Mouse (Mus musculus) CD4-positive, CD25-positive, alpha-beta regulatory T cell, adult 2 months (primary cell): ENCODE results near the gene Mast4.

Source experiments
- DNase-seq: peaks from one replicate; pipeline ENCODE4 v3.0.0-alpha.2; 2012; ENCODE audit warnings: low read depth, low spot score

Mast4 gene

GRCm38 (mm10) chr13:102811129-102811832 lies 523.0 kb downstream of the Mast4 start:
- DNase-seq, result no peak

- DNase-seq, result no peak
These were observed 527.6 kb downstream of the Mast4 start for GRCm38 (mm10) chr13:102806652-102807051.

GRCm38 (mm10) chr13:102805190-102805589 lies 529.1 kb downstream of the Mast4 start:
- DNase-seq, result no peak

- no peak for DNase-seq
These were observed 531.1 kb downstream of the Mast4 start for GRCm38 (mm10) chr13:102803206-102803605.

- no peak for DNase-seq
These were observed 542.1 kb downstream of the Mast4 start for GRCm38 (mm10) chr13:102792157-102792556.

GRCm38 (mm10) chr13:102790601-102791155 lies 543.6 kb downstream of the Mast4 start:
- no peak for DNase-seq

GRCm38 (mm10) chr13:102786666-102787230 lies 547.5 kb downstream of the Mast4 start:
- no peak for DNase-seq

GRCm38 (mm10) chr13:102783531-102784310 lies 550.6 kb downstream of the Mast4 start:
- DNase-seq, result no peak

GRCm38 (mm10) chr13:102779275-102779674 lies 555.0 kb downstream of the Mast4 start:
- DNase-seq, result no peak

- no peak for DNase-seq
These were observed 555.4 kb downstream of the Mast4 start for GRCm38 (mm10) chr13:102778859-102779258.

GRCm38 (mm10) chr13:102775506-102775905 lies 558.8 kb downstream of the Mast4 start:
- DNase-seq, result no peak

GRCm38 (mm10) chr13:102774786-102775201 lies 559.5 kb downstream of the Mast4 start:
- no peak for DNase-seq

- no peak for DNase-seq
These were observed 561.1 kb downstream of the Mast4 start for GRCm38 (mm10) chr13:102773169-102773568.

GRCm38 (mm10) chr13:102770194-102770593 lies 564.1 kb downstream of the Mast4 start:
- DNase-seq, result no peak

- DNase-seq, result no peak
These were observed 565.8 kb downstream of the Mast4 start for GRCm38 (mm10) chr13:102768512-102768911.

- DNase-seq, result no peak
These were observed 567.2 kb downstream of the Mast4 start for GRCm38 (mm10) chr13:102767110-102767509.

GRCm38 (mm10) chr13:102765216-102765615 lies 569.1 kb downstream of the Mast4 start:
- no peak for DNase-seq

GRCm38 (mm10) chr13:102764218-102764617 lies 570.1 kb downstream of the Mast4 start:
- DNase-seq, result no peak

- DNase-seq, result no peak
These were observed 572.1 kb downstream of the Mast4 start for GRCm38 (mm10) chr13:102762203-102762602.

- DNase-seq, result no peak
These were observed 572.9 kb downstream of the Mast4 start for GRCm38 (mm10) chr13:102761410-102761809.

GRCm38 (mm10) chr13:102758021-102758420 lies 576.3 kb downstream of the Mast4 start:
- no peak for DNase-seq

GRCm38 (mm10) chr13:102756071-102756470 lies 578.2 kb downstream of the Mast4 start:
- no peak for DNase-seq
